Mouse (Mus musculus): ENCODE measurements around the gene Mon2. TPM values are rescaled to one million over a fixed set of nuclear protein-coding genes. Genes with fewer than 3 reads are reported as not detected.

The Mon2 gene
- 8.6 and 9.3 TPM in 2 replicates for polyA plus RNA-seq (2015; fragmentation: Nextera tagmentation; extraction: Ambion mirVana)

DNA sequence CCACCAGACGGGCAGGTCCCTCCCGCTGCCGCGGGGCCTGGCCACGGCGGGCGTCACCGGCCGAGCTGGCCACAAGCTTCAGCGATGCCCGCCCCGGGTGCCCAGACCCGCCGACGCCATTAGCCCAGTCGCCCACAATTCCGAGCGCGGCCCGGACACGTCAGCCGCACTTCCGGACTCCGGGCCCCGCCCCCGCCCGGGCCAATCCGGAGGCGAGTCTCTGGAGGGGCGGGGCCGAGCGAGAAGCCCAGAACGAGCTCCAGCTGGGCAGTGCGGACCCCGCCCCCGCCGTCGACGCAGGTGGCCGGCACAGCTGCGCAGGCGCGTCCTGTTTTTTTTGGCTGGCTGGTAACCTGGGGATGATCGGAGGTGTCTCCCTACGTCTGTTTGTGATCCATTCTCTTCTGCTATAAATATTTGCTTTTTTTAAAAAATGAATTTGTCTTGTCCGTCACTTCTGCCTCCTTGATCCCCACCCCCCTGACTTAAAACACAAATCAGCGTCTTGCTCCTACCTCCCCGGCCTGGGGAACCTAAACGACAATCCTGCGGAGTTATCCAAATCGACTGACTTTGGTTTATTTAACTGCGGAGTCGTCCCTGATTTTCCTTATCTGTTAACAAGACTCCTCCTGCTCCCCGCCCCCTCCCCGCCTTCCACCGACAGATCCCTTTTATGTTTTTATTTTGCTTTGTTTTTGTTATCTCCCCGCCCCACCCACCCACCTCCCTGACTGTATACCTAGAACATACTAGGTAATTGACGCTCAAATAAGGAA is at the start of gene Mon2:
Gene Mon2, minus strand, starts transcription at position 261 of the 779 bp plus-strand sequence.
- peak; percentile 94 for DNase-seq
- Histone ChIP-seq H3K9me3 (replicated peaks) (no peaks in the 10 kb centered on the region), H3K4me1 (replicated peaks) (peaks cover 33% of the 10 kb centered on the region), H3K9ac (peak within 1 kb of the TSS; percentile 92), H3K4me3 (replicated peaks) (peak within 1 kb of the TSS; percentile 98), H3K36me3 (peaks cover 7% of the 10 kb centered on the region; the same call in 1 of the 2 replicates), H3K27me3 (no peaks in the 10 kb centered on the region), H3K27ac (peak within 1 kb of the TSS; percentile 80), H3K4me2 (peak within 1 kb of the TSS; percentile 85)
- WGBS (ENCODE audit: insufficient replicate concordance), result under 1% methylated on average over 53 of the region's 58 CpGs
- ATAC-seq (ENCODE audit: low read depth), result peak; percentile 99

GRCm38 (mm10) chr10:123120666-123121392 is 44.5 kb upstream of the Mon2 start:
- Histone ChIP-seq H3K27me3 (no peaks in the 10 kb centered on the region), H3K9me3 (replicated peaks) (no peaks in the 10 kb centered on the region), H3K36me3 (peaks cover 93% of the 10 kb centered on the region), H3K4me1 (replicated peaks) (no peaks in the 10 kb centered on the region), H3K27ac (no peak overlapping the region), H3K4me3 (replicated peaks) (no peak overlapping the region), H3K9ac (no peak overlapping the region), H3K4me2 (no peak overlapping the region)
- DNase-seq, result no peak
- peak; percentile 66 for ATAC-seq (ENCODE audit: low read depth)
- WGBS (ENCODE audit: insufficient replicate concordance), result 90% methylated on average over 14 of the region's 14 CpGs

GRCm38 (mm10) chr10:123116861-123117260 is 40.6 kb upstream of the Mon2 start:
- Histone ChIP-seq H3K36me3 (peaks cover 87% of the 10 kb centered on the region), H3K27me3 (no peaks in the 10 kb centered on the region), H3K4me3 (replicated peaks) (no peak overlapping the region), H3K4me1 (replicated peaks) (no peaks in the 10 kb centered on the region), H3K4me2 (no peak overlapping the region), H3K27ac (no peak overlapping the region), H3K9me3 (replicated peaks) (no peaks in the 10 kb centered on the region), H3K9ac (no peak overlapping the region)
- ATAC-seq (ENCODE audit: low read depth), result no peak
- WGBS (ENCODE audit: insufficient replicate concordance), result 89% methylated on average over 14 of the region's 14 CpGs
- DNase-seq, result no peak

GRCm38 (mm10) chr10:123113466-123113865 is 37.2 kb upstream of the Mon2 start:
- Histone ChIP-seq H3K36me3 (peaks cover 75% of the 10 kb centered on the region), H3K4me2 (no peak overlapping the region), H3K27ac (no peak overlapping the region), H3K4me1 (replicated peaks) (no peaks in the 10 kb centered on the region), H3K9ac (no peak overlapping the region), H3K9me3 (replicated peaks) (no peaks in the 10 kb centered on the region), H3K27me3 (no peaks in the 10 kb centered on the region), H3K4me3 (replicated peaks) (no peak overlapping the region)
- ATAC-seq (ENCODE audit: low read depth), result no peak
- WGBS (ENCODE audit: insufficient replicate concordance), result 93% methylated on average over 8 of the region's 8 CpGs
- DNase-seq, result no peak

GRCm38 (mm10) chr10:123112787-123113168 is 36.5 kb upstream of the Mon2 start:
- H3K27ac ChIP-seq, result no peak overlapping the region
- H3K4me1 ChIP-seq (replicated peaks), result no peaks in the 10 kb centered on the region
- no peak overlapping the region for H3K4me3 ChIP-seq (replicated peaks)
- WGBS (ENCODE audit: insufficient replicate concordance), result 81% methylated on average over 9 of the region's 9 CpGs
- H3K9me3 ChIP-seq (replicated peaks), result no peaks in the 10 kb centered on the region
- H3K9ac ChIP-seq, result no peak overlapping the region
- DNase-seq, result no peak
- H3K36me3 ChIP-seq, result peaks cover 68% of the 10 kb centered on the region
- H3K27me3 ChIP-seq, result no peaks in the 10 kb centered on the region
- ATAC-seq (ENCODE audit: low read depth), result no peak
- no peak overlapping the region for H3K4me2 ChIP-seq

- Histone ChIP-seq H3K27me3 (no peaks in the 10 kb centered on the region), H3K9ac (no peak overlapping the region), H3K4me3 (replicated peaks) (no peak overlapping the region), H3K36me3 (peaks cover 62% of the 10 kb centered on the region), H3K27ac (no peak overlapping the region), H3K9me3 (replicated peaks) (no peaks in the 10 kb centered on the region), H3K4me2 (no peak overlapping the region), H3K4me1 (replicated peaks) (no peaks in the 10 kb centered on the region)
- WGBS (ENCODE audit: insufficient replicate concordance), result 83% methylated on average over 11 of the region's 11 CpGs
- ATAC-seq (ENCODE audit: low read depth) (no peak), DNase-seq (no peak)
These were observed 35.9 kb upstream of the Mon2 start for GRCm38 (mm10) chr10:123112056-123112786.

GRCm38 (mm10) chr10:123110548-123110947 is 34.2 kb upstream of the Mon2 start:
- Histone ChIP-seq H3K4me3 (replicated peaks) (no peak overlapping the region), H3K4me1 (replicated peaks) (no peaks in the 10 kb centered on the region; the same call in 1 of the 2 replicates), H3K9me3 (replicated peaks) (no peaks in the 10 kb centered on the region), H3K27ac (no peak overlapping the region), H3K27me3 (no peaks in the 10 kb centered on the region), H3K4me2 (no peak overlapping the region), H3K36me3 (peaks cover 46% of the 10 kb centered on the region), H3K9ac (no peak overlapping the region)
- 89% methylated on average over 11 of the region's 11 CpGs for WGBS (ENCODE audit: insufficient replicate concordance)
- ATAC-seq (ENCODE audit: low read depth) (peak; percentile 19; the same call in 1 of the 2 replicates), DNase-seq (no peak)

GRCm38 (mm10) chr10:123108527-123108926 is 32.2 kb upstream of the Mon2 start:
- Histone ChIP-seq H3K4me3 (replicated peaks) (no peak overlapping the region), H3K36me3 (peaks cover 29% of the 10 kb centered on the region), H3K9me3 (replicated peaks) (no peaks in the 10 kb centered on the region), H3K9ac (no peak overlapping the region), H3K4me1 (replicated peaks) (no peaks in the 10 kb centered on the region; the same call in 1 of the 2 replicates), H3K4me2 (no peak overlapping the region), H3K27ac (no peak overlapping the region), H3K27me3 (no peaks in the 10 kb centered on the region)
- 81% methylated on average over 1 of the region's 1 CpGs for WGBS (ENCODE audit: insufficient replicate concordance)
- ATAC-seq (ENCODE audit: low read depth), result no peak
- DNase-seq, result no peak

- Histone ChIP-seq H3K27ac (no peak overlapping the region), H3K4me2 (no peak overlapping the region), H3K9ac (no peak overlapping the region), H3K9me3 (replicated peaks) (no peaks in the 10 kb centered on the region), H3K36me3 (peaks cover 26% of the 10 kb centered on the region), H3K4me1 (replicated peaks) (no peaks in the 10 kb centered on the region; the same call in 1 of the 2 replicates), H3K4me3 (replicated peaks) (no peak overlapping the region), H3K27me3 (no peaks in the 10 kb centered on the region)
- no peak for ATAC-seq (ENCODE audit: low read depth)
- DNase-seq, result no peak
- 93% methylated on average over 5 of the region's 5 CpGs for WGBS (ENCODE audit: insufficient replicate concordance)
These were observed 31.8 kb upstream of the Mon2 start for GRCm38 (mm10) chr10:123108121-123108520.

DNA sequence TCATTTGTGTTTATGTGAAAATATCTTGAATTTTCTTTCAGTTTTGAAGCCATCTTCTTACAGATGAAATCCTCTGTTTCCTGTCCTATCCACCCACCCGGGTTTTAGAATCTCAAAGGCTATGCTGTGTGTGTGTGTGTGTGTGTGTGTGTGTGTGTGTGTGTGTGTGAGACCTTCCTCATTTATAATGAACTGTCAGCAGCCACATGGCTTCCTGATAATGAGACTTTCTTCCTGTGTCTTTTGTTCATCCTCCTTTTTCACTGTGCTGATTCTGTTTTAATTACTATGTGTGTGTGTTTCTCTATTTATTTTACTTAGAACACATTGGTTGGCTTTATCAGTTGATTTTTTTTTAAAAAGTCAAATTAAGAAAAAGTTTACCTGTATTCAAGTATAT is 25.0 kb upstream of the Mon2 start:
- 13% methylated on average over 1 of the region's 1 CpGs for WGBS (ENCODE audit: insufficient replicate concordance)
- no peaks in the 10 kb centered on the region; the same call in 1 of the 2 replicates for H3K4me1 ChIP-seq (replicated peaks)
- H3K27me3 ChIP-seq, result no peaks in the 10 kb centered on the region
- H3K4me3 ChIP-seq (replicated peaks), result no peak overlapping the region
- H3K36me3 ChIP-seq, result no peaks in the 10 kb centered on the region
- ATAC-seq (ENCODE audit: low read depth) (no peak), DNase-seq (no peak)
- no peak overlapping the region for H3K27ac ChIP-seq
- H3K4me2 ChIP-seq, result no peak overlapping the region
- H3K9ac ChIP-seq, result no peak overlapping the region
- H3K9me3 ChIP-seq (replicated peaks), result no peaks in the 10 kb centered on the region

DNA sequence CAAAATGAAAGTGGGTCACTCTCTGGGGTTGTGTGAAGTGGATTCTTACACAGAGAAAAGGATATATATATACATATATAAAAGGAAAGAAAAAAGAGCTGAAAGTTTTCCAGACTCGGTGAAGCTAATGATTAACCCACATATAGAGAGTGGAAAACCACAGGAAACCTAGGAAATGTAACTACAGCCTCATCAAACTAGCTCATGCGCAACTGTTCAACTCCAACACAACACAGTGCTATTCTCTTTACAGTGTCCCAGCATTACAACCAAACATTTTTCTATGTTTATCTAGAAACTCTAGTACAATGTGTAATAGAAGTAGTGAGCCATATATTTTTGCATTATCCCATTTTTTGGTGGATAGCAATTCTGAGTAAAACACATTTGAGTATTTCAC is 24.3 kb upstream of the Mon2 start:
- no peak for ATAC-seq (ENCODE audit: low read depth)
- H3K27ac ChIP-seq, result no peak overlapping the region
- WGBS (ENCODE audit: insufficient replicate concordance), result 51% methylated on average over 2 of the region's 2 CpGs
- DNase-seq, result no peak
- no peak overlapping the region for H3K9ac ChIP-seq
- no peak overlapping the region for H3K4me2 ChIP-seq
- H3K36me3 ChIP-seq, result no peaks in the 10 kb centered on the region
- no peaks in the 10 kb centered on the region for H3K9me3 ChIP-seq (replicated peaks)
- H3K4me3 ChIP-seq (replicated peaks), result no peak overlapping the region
- H3K4me1 ChIP-seq (replicated peaks), result no peaks in the 10 kb centered on the region; the same call in 1 of the 2 replicates
- H3K27me3 ChIP-seq, result no peaks in the 10 kb centered on the region

All from liver, embryonic 13.5 days (tissue).